Mouse (Mus musculus) forebrain, embryonic 13.5 days (tissue): ENCODE measurements around the gene Exoc7. TPM values are rescaled to one million over a fixed set of nuclear protein-coding genes. Genes with fewer than 3 reads are reported as not detected.

ENCODE experiments used
- ATAC-seq: fragments of 200-750 bp; cut with Nextera tagmentation; 2 replicates; pipeline ENCODE4 v1.8.0; 2017
- H3K27ac ChIP-seq: fragments of 300-500 bp; sonication (generic); 2 replicates; pipeline ENCODE4 v1.5.1; 2015; ENCODE audit warnings: inconsistent platforms, mild to moderate bottlenecking, moderate library complexity
- H3K27me3 ChIP-seq: fragments of 300-500 bp; sonication (generic); 2 replicates; pipeline ENCODE4 v1.6.1; 2015; ENCODE audit warnings: mild to moderate bottlenecking, inconsistent platforms
- H3K36me3 ChIP-seq: fragments of 300-500 bp; sonication (generic); 2 replicates; pipeline ENCODE4 v1.6.1; 2015; ENCODE audit warnings: mild to moderate bottlenecking, inconsistent platforms; ENCODE audit not compliant: poor library complexity, severe bottlenecking
- H3K4me1 ChIP-seq: fragments of 300-500 bp; sonication (generic); 2 replicates; pipeline ENCODE4 v1.6.1; 2015; ENCODE audit warnings: inconsistent platforms
- H3K4me2 ChIP-seq: fragments of 300-500 bp; sonication (generic); 2 replicates; pipeline ENCODE4 v1.6.1; 2015; ENCODE audit warnings: inconsistent platforms, mild to moderate bottlenecking, moderate library complexity
- H3K4me3 ChIP-seq: fragments of 300-500 bp; sonication (generic); 2 replicates; pipeline ENCODE4 v1.5.1; 2015; ENCODE audit warnings: mild to moderate bottlenecking, inconsistent platforms
- H3K9ac ChIP-seq: fragments of 300-500 bp; sonication (generic); 2 replicates; pipeline ENCODE4 v1.6.1; 2015; ENCODE audit warnings: mild to moderate bottlenecking, inconsistent platforms
- H3K9me3 ChIP-seq: fragments of 300-500 bp; sonication (generic); replicated peaks from 2 replicates; pipeline ENCODE4 v1.6.1; 2016; ENCODE audit warnings: inconsistent platforms
- WGBS: fragments of 180-500 bp; shearing (Covaris S2); methylation state at CpG from one replicate; pipeline ENCODE4 v1.1.7; 2015; 5-methylcytosine and 5-hydroxymethylcytosine counted together
- polyA plus RNA-seq: library from polyadenylated mRNA; unstranded; fragments of >200 nt; fragmentation: Nextera tagmentation; extraction: Ambion mirVana; gene quantifications from 2 replicates; pipeline ENCODE4 v1.2.1, GENCODE M21; 2015

Exoc7 gene
- polyA plus RNA-seq, 1 experiment from 2014 or later, result 88.9 TPM

DNA sequence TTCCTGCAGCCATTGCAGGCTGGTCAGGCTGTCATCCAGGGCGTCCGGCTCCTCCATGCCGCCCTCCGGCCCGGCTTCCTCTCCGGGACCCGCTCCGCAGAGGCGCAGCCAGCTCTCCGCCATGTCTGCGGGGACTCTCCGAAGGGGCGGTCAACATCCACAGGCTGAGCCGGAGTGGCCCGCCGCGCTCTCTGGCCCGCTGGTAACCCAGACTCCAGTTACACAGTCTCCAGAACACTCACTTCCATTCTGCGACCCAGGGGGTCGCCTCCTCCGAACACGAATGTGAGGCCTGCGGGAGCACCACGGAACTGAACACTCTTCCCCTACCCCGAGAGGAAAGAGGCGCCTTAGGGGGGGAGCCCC is 27.4 kb upstream of the Exoc7 start:
- Histone ChIP-seq H3K36me3 (peaks cover 18% of the 10 kb centered on the region), H3K4me1 (peaks cover 80% of the 10 kb centered on the region), H3K27me3 (peaks cover 22% of the 10 kb centered on the region), H3K9ac (peak overlapping the region; percentile 57), H3K4me2 (peak overlapping the region; percentile 96), H3K4me3 (peak overlapping the region; percentile 54), H3K9me3 (no peaks in the 10 kb centered on the region), H3K27ac (no peak overlapping the region)
- no peak for ATAC-seq
- 5% methylated on average over 26 of the region's 26 CpGs for WGBS

DNA sequence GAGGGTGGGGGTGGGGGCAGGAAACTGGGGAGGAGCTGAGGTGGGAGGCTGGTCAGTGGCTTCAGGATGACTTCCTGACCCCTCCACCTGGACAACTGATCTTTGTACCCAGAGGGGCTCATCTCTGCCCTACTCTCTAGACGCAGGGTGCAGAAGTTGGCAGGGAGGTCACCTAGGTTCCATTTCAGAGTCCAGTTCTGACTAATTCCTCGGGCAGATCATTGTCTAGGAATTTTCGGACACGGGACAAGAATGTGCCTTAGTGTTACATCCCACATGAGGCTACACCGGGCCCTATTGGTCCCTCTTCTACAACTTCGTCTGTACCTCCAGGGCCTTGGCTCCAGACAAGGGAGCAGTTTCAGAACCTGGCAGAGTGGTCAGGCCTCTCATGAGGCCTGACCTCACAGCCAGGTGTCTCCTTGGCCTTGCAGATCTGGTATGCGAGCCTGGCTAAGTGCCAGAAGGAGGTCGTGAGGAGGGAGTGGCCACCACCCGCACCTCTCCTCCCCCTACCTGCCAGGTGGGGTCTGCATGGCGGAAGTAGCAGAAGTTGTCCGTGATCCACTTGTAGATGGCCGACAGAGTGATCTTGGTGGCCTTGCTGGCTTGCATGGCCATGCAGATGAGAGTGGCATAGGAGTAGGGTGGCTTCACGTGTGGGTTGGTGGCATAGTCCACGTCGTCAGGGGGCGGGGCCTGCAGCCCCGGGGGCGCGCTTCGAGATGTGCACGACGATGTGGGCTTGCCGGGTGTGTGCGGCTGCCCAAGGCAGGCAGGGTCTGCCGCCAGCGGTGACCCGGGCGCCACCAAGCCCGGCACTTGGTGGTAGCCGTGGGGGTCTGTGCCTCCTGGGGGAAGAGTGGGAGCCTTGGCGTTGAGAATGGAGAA is 26.7 kb upstream of the Exoc7 start:
- 0 out of 2 replicates have a peak overlapping the region, but pooled peaks have one; percentile 94 for H3K27ac ChIP-seq
- 27% methylated on average over 31 of the region's 31 CpGs for WGBS
- H3K27me3 ChIP-seq, result peaks cover 22% of the 10 kb centered on the region
- H3K4me1 ChIP-seq, result peaks cover 86% of the 10 kb centered on the region
- H3K9ac ChIP-seq, result peak overlapping the region; percentile 57
- ATAC-seq, result no peak
- no peaks in the 10 kb centered on the region for H3K9me3 ChIP-seq
- H3K4me2 ChIP-seq, result peak overlapping the region; percentile 96
- peak overlapping the region; percentile 54 for H3K4me3 ChIP-seq
- H3K36me3 ChIP-seq, result peaks cover 13% of the 10 kb centered on the region

DNA sequence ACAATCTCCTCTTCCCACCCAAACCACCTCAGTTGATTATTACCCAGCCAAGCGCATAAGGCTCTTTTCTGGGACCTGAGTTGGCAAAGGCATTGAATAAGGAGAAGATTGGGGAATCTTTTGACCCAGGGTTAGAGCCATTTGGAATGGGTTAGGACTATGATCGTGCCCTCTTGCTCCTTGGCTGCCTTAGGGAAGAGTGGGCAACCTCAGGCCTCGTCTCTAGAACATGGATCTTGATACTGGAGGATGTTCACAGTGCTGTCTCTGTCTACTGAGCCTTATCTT is 25.9 kb upstream of the Exoc7 start:
- 72% methylated on average over 3 of the region's 3 CpGs for WGBS
- Histone ChIP-seq H3K27ac (peak overlapping the region; percentile 94; the same call in 1 of the 2 replicates), H3K9ac (0 out of 2 replicates have a peak overlapping the region, but pooled peaks have one; percentile 27), H3K36me3 (peaks cover 5% of the 10 kb centered on the region; the same call in 1 of the 2 replicates), H3K4me3 (no peak overlapping the region), H3K4me1 (peaks cover 90% of the 10 kb centered on the region), H3K4me2 (peak overlapping the region; percentile 96), H3K27me3 (peaks cover 22% of the 10 kb centered on the region), H3K9me3 (no peaks in the 10 kb centered on the region)
- no peak for ATAC-seq

DNA sequence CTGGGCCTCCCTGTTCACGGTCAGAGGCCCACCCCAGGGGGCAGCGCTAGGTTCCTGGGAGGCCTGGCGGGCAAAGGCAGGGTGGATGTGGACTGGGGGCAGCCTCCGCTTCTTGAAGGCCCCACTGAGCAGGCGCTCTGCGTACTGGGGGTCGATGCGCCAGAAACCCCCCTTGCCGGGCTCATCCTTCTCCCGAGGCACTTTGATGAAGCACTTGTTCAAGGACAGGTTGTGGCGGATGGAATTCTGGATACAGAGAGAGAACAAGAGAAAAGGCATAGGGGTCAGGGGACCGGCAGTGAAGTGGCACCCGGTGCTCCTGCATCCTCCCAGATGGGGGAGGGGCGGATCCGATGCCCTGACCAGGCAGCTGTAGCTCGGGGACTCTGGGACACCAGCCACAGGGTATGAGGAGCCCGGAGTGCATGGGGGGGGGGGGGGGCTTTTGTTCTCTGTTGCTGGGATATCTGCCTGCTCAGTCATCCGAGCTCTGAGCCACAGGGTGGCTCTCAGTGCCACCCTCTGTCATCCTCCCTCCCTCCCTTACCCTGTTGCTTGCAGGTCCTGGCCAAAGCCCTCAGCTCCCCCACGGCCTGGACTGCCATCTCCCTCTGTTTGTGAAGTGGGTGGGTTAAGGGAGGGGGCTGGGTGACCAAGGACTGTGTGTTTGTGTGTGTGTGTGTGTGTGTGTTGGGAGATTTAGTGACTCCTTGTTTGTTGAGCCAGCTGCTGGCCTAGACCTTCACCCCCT is 25.4 kb upstream of the Exoc7 start:
- H3K9ac ChIP-seq, result 0 out of 2 replicates have a peak overlapping the region, but pooled peaks have one; percentile 28
- ATAC-seq, result peak; percentile 34
- H3K4me1 ChIP-seq, result peaks cover 89% of the 10 kb centered on the region
- peak overlapping the region; percentile 94 for H3K27ac ChIP-seq
- WGBS, result 17% methylated on average over 16 of the region's 19 CpGs
- no peak overlapping the region for H3K4me3 ChIP-seq
- peaks cover 22% of the 10 kb centered on the region for H3K27me3 ChIP-seq
- no peaks in the 10 kb centered on the region for H3K9me3 ChIP-seq
- no peaks in the 10 kb centered on the region for H3K36me3 ChIP-seq
- H3K4me2 ChIP-seq, result peak overlapping the region; percentile 96

DNA sequence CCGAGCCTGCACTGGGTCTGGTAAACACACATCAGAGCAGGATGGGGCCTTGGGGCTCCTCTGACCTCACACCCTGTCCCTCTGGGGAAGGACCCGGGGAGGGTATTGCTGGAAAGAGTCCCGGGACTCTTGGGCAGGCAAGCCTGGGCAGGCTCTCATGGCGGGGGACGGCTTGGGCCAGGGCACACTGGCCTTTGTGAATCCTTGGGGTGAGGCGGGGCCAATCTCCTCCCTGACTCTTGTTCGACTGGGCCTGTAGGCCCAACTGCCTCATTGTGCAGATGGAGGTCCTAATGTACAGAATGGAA is 23.1 kb upstream of the Exoc7 start:
- 22% methylated on average over 6 of the region's 7 CpGs for WGBS
- no peak overlapping the region for H3K4me3 ChIP-seq
- H3K4me2 ChIP-seq, result peak overlapping the region; percentile 20; the same call in 1 of the 2 replicates
- peak overlapping the region; percentile 94 for H3K27ac ChIP-seq
- H3K9ac ChIP-seq, result peak overlapping the region; percentile 48; the same call in 1 of the 2 replicates
- H3K9me3 ChIP-seq, result no peaks in the 10 kb centered on the region
- peaks cover 22% of the 10 kb centered on the region for H3K27me3 ChIP-seq
- H3K36me3 ChIP-seq, result no peaks in the 10 kb centered on the region
- H3K4me1 ChIP-seq, result peaks cover 68% of the 10 kb centered on the region
- no peak for ATAC-seq

DNA sequence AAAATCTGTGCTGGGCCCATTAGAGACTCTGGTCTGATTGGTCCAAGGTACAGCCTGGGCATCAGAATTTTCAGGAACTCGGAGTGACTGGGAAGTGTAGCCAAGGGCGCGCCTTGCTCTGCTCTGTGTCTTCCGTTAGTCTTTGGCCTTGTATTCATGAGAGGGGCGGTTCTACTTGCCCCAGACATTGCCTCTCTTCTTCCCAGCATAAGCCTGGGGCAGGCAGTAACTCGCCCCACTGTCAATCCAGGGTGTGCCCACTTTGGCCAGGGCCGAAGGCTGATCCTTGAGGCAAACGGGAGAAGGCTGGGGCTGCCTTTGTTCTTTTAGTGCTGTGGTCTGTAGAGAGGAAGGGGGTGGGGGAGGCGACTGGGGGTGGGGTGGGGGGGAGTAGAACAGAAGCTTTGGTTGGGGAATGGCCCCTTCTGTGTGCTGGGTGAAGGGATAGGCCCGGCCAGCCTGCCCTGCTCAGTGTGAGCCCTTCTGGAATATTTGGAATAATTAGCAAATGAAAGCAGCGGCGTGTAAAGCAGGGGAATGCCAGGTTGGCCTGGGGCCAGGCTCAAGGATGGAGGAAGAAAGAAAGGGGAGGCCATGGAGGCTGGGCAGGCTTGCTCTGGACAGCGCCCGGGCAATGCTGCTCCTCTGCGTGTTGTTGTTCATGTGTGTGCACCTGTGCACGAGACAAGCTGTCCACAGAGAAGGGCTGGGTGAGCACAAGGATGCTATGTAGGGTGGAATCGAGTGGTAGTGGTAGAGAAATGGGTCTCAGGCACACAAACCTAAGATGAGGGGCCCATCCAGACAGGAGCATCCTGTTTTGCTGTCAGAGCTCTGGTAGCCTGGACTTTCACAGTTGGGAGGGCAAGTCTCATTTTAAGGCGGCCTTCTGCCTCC is 22.5 kb upstream of the Exoc7 start:
- peaks cover 62% of the 10 kb centered on the region for H3K4me1 ChIP-seq
- WGBS, result 18% methylated on average over 18 of the region's 18 CpGs
- peak; percentile 87 for ATAC-seq
- no peaks in the 10 kb centered on the region for H3K36me3 ChIP-seq
- peak overlapping the region; percentile 20 for H3K4me2 ChIP-seq
- no peak overlapping the region for H3K4me3 ChIP-seq
- H3K9me3 ChIP-seq, result no peaks in the 10 kb centered on the region
- peak overlapping the region; percentile 94 for H3K27ac ChIP-seq
- peaks cover 16% of the 10 kb centered on the region for H3K27me3 ChIP-seq
- peak overlapping the region; percentile 48; the same call in 1 of the 2 replicates for H3K9ac ChIP-seq

DNA sequence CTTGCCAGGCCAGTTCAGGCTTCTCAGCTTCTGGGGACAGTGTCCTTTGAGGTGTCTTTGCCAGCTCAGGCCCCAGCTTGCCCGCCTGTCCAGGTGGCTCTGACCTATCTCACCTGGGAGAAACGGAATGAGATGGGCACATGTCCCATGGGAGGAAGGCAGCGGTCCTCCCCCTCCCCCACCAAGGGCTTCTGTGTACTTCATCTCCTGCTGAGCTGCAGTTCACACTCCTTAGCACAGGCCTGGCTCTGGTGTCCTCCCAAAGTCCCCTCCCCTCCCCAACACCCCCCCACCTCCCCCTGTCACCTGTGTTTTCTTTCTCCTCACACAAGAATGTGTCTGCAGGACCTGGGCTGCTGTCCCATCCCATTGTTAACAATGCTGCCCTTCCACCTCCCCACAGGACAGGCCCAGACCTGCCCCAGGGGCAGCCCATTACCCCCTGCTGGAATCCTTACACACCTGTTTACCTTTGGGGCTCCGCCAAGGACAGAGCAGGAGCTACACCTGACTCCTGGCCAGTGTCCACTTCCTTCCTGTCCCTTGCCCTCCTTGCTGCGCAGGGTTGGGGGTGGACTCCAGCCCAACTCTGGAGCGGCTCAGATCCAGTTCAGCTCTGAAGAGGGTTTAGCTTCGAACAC is 20.1 kb upstream of the Exoc7 start:
- whole genome bisulfite sequencing, result 71% methylated on average over 7 of the region's 7 CpGs
- Histone ChIP-seq H3K27me3 (no peaks in the 10 kb centered on the region), H3K9ac (no peak overlapping the region)

DNA sequence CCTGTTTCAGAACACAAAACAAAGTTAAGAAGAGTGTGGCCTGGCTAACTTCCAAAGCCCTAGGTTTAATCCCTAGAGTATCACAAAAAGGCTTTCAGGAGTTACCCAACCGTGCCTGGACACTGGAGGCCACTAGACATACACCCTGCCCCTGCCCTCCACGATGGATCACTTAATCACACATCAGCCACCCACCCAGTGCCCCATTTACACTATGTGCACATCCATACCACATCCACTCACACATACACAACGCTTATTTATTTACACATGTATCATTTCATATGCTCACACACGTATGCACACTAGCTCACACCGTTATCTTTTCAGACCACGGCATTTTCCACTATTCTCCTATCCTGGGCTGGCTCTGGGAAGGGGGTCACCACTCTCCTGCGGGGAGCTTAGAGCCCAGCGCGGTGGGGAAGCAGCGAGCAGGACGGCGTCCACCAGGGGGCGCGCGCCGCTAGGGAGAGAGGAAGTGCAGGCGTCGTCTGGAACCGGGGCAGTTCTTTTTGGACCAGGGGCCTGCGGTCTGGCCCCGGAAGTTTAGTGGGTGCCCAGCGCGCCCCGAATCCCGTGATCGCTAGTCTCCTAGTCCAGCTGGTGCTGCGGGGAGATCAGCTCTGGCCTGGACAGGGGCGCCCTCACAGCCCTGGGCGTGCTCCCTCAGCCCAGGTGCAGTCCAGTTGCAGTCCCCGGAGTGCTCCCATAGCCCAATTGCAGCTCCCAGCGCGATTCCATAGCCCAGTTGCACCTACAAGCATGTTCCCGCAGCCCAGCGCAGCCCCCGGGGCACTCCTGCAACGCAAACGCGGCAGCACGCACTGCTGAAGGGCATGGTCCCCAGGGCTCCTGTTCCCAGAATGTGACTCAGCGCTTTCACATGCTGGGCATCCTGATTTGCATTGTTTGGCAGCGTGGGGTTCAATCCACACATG is 12.0 kb upstream of the Exoc7 start:
- Histone ChIP-seq H3K9ac (peak overlapping the region; percentile 70), H3K27ac (no peak overlapping the region), H3K4me1 (peaks cover 6% of the 10 kb centered on the region), H3K27me3 (0 out of 2 replicates have a peak, but pooled peaks cover 2% of the 10 kb centered on the region), H3K4me2 (peak overlapping the region; percentile 91), H3K9me3 (no peaks in the 10 kb centered on the region), H3K4me3 (peak overlapping the region; percentile 39), H3K36me3 (no peaks in the 10 kb centered on the region)
- WGBS, result 2% methylated on average over 41 of the region's 41 CpGs
- ATAC-seq, result peak; percentile 88

More for the DNA sequence above, 20.1 kb upstream of the Exoc7 start:
- H3K27ac ChIP-seq, result no peak overlapping the region
- no peak for ATAC-seq
- H3K36me3 ChIP-seq, result no peaks in the 10 kb centered on the region
- no peak overlapping the region for H3K4me3 ChIP-seq
- H3K4me1 ChIP-seq, result peaks cover 37% of the 10 kb centered on the region
- H3K4me2 ChIP-seq, result no peak overlapping the region
- H3K9me3 ChIP-seq, result no peaks in the 10 kb centered on the region

DNA sequence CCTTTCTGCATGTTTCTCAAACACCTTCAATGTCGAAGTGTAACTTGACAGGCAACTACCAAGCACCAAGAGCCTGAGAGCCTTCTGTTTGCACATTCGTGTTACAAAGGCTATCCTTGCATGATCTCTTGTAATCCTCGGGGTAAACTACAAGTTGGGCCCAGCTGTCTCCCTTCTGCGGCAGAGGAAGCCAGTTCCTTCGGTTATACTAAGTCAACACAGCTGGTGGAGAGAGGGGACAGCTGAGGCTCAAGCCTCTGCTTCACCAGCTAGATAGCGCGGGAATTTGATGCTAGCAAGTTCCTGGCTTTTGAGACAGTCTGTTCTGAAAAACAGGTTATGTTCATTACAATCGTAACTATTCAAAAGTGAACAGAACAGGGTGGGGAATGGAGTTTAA is 5.3 kb upstream of the Exoc7 start:
- H3K4me2 ChIP-seq, result no peak overlapping the region
- H3K4me3 ChIP-seq, result no peak overlapping the region
- no peak overlapping the region for H3K27ac ChIP-seq
- 0 out of 2 replicates have a peak, but pooled peaks cover 5% of the 10 kb centered on the region for H3K4me1 ChIP-seq
- no peaks in the 10 kb centered on the region for H3K36me3 ChIP-seq
- H3K9me3 ChIP-seq, result no peaks in the 10 kb centered on the region
- no peak overlapping the region for H3K9ac ChIP-seq
- no peak for ATAC-seq
- H3K27me3 ChIP-seq, result peaks cover 6% of the 10 kb centered on the region; the same call in 1 of the 2 replicates
- WGBS, result 69% methylated on average over 8 of the region's 8 CpGs

DNA sequence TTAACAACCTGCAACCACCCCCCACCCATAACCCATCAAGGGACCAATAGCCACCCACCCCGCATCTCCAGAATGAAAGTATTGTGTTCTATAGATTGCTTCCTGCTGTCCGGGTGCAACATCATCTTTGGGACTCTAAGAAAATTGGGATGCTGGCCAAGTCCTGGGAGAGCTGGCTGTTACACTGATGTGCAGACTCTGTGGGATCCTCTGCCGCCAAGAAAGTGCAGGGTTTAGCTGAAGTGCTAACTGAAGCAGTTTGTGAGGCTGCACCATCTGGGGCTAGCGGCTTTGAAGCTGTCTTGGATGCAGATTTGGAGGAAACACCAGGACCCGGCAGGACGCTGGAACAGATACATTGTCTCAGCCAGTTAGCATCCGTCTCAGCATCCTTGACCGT is 4.1 kb upstream of the Exoc7 start:
- no peak for ATAC-seq

More for the DNA sequence above, 4.1 kb upstream of the Exoc7 start:
- peaks cover 9% of the 10 kb centered on the region for H3K4me1 ChIP-seq
- 49% methylated on average over 8 of the region's 8 CpGs for WGBS
- H3K4me3 ChIP-seq, result no peak overlapping the region
- H3K9ac ChIP-seq, result no peak overlapping the region
- peaks cover 6% of the 10 kb centered on the region; the same call in 1 of the 2 replicates for H3K27me3 ChIP-seq
- H3K27ac ChIP-seq, result peak overlapping the region; percentile 5; the same call in 1 of the 2 replicates
- H3K36me3 ChIP-seq, result no peaks in the 10 kb centered on the region
- H3K9me3 ChIP-seq, result no peaks in the 10 kb centered on the region
- H3K4me2 ChIP-seq, result no peak overlapping the region
